Mouse (Mus musculus) cerebellum, postnatal 36 days (tissue): ENCODE data around the gene Pnmal1.
"Not testable (repeated sequence)": the region's sequence is repeated elsewhere in the genome, so short reads cannot be mapped to it uniquely, and the experiment has no call there.

Experiments used
- DNase-seq, 2 experiments: peaks; one replicate each; pipeline ENCODE4 v3.0.0; 2021 to 2022; ENCODE audit warnings: mixed read lengths in 2 of 2

Gene Pnmal1

GRCm38 (mm10) chr7:16953776-16954175, 5.7 kb upstream of the Pnmal1 start:
- not testable (repeated sequence) for DNase-seq

- no peak for DNase-seq
These were observed 3.8 kb upstream of the Pnmal1 start for GRCm38 (mm10) chr7:16955712-16956111.

- no peak for DNase-seq
These were observed 2.8 kb upstream of the Pnmal1 start for GRCm38 (mm10) chr7:16956410-16957265.

GRCm38 (mm10) chr7:16961678-16962077, 2.2 kb downstream of the Pnmal1 start:
- no peak for DNase-seq

- DNase-seq, result no peak
These were observed 8.9 kb downstream of the Pnmal1 start for GRCm38 (mm10) chr7:16968414-16968813.

- no peak for DNase-seq
These were observed 11.7 kb downstream of the Pnmal1 start for GRCm38 (mm10) chr7:16971160-16971559.

- no peak for DNase-seq
These were observed 14.5 kb downstream of the Pnmal1 start for GRCm38 (mm10) chr7:16974018-16974417.

GRCm38 (mm10) chr7:16976298-16976697, 16.8 kb downstream of the Pnmal1 start:
- no peak for DNase-seq

- DNase-seq, result no peak
These were observed 18.7 kb downstream of the Pnmal1 start for GRCm38 (mm10) chr7:16978173-16978572.

GRCm38 (mm10) chr7:16978593-16978992, 19.1 kb downstream of the Pnmal1 start:
- DNase-seq, result no peak

GRCm38 (mm10) chr7:16980348-16980747, 20.9 kb downstream of the Pnmal1 start:
- peak in 1 of 2 experiments; percentile 23 for DNase-seq

GRCm38 (mm10) chr7:16982859-16983568, 23.5 kb downstream of the Pnmal1 start, which contains the start of gene Gm42372:
TSS of gene Gm42372 (plus strand) at chr7:16983086.
- DNase-seq, result peak; percentile 82 to 85

- no peak for DNase-seq
These were observed 28.2 kb downstream of the Pnmal1 start for GRCm38 (mm10) chr7:16987541-16988149.

- no peak for DNase-seq
These were observed 28.9 kb downstream of the Pnmal1 start for GRCm38 (mm10) chr7:16988405-16988804.

- no peak for DNase-seq
These were observed 30.7 kb downstream of the Pnmal1 start for GRCm38 (mm10) chr7:16990006-16990744.

- no peak for DNase-seq
These were observed 32.4 kb downstream of the Pnmal1 start for GRCm38 (mm10) chr7:16991681-16992450.

- DNase-seq, result no peak
These were observed 33.0 kb downstream of the Pnmal1 start, which contains the start of gene Ccdc8 for GRCm38 (mm10) chr7:16992451-16992807. TSS of gene Ccdc8 (plus strand) at chr7:16992708.

GRCm38 (mm10) chr7:16993651-16994399, 34.3 kb downstream of the Pnmal1 start:
- no peak for DNase-seq

- DNase-seq, result no peak
These were observed 34.9 kb downstream of the Pnmal1 start for GRCm38 (mm10) chr7:16994400-16994799.

GRCm38 (mm10) chr7:16995345-16995744, 35.9 kb downstream of the Pnmal1 start:
- no peak for DNase-seq

- DNase-seq, result no peak
These were observed 39.8 kb downstream of the Pnmal1 start for GRCm38 (mm10) chr7:16999233-16999632.
